Mouse (Mus musculus) spleen, adult 2 months (tissue): ENCODE data around the gene Syt7.

Experiments
- CTCF ChIP-seq: fragments of 200-500 bp; IDR thresholded peaks from 2 replicates; pipeline ENCODE4 v1.5.1; 2011; ENCODE audit warnings: mild to moderate bottlenecking, inconsistent platforms; ENCODE audit not compliant: insufficient read depth, insufficient read length, insufficient replicate concordance; ENCODE audit errors: extremely low read depth
- POLR2A ChIP-seq: fragments of 200-500 bp; IDR thresholded peaks from 2 replicates; pipeline ENCODE4 v1.6.1; 2011; ENCODE audit warnings: low read depth, low read length, inconsistent platforms

DNA sequence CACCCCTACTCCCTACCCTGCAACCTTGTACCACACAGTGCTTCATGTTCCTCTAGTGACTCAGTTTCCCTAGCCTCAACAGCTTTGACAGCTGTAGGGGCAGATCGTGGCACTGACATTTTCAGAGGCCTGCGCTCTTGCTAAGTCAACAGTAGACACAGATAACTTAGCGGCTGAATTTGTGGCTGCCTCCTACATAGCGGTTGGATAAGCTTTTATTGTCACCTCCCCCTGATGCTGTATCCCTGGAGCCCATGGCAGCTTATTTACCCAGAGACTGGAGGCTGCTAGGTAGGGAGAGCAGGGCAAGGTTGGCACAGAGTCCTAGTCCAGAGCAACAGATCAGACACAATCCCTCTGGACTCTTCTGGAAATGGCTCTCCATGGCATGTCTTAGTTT lies 19.0 kb upstream of the Syt7 start:
- TF ChIP-seq CTCF, result no peak
- TF ChIP-seq POLR2A, result no peak
